Mouse (Mus musculus) embryonic facial prominence, embryonic 11.5 days (tissue): ENCODE data around the gene Mndal. TPM values are rescaled to one million over a fixed set of nuclear protein-coding genes. Genes with fewer than 3 reads are reported as not detected.
"Not testable (repeated sequence)": the region's sequence is repeated elsewhere in the genome, so short reads cannot be mapped to it uniquely, and the experiment has no call there.

Experiments
- ATAC-seq: fragments of 200-750 bp; cut with Nextera tagmentation; replicated peaks from 2 replicates; pipeline ENCODE4 v1.8.0; 2017; ENCODE audit warnings: low read depth; ENCODE audit not compliant: insufficient number of reproducible peaks, low FRiP score, low TSS enrichment
- DNase-seq: peaks from one replicate; pipeline ENCODE4 v3.0.0-alpha.2; 2015; ENCODE audit warnings: low spot score
- H3K27ac ChIP-seq: fragments of 300-500 bp; sonication (generic); replicated peaks from 2 replicates; pipeline ENCODE4 v1.5.1; 2014; ENCODE audit warnings: mild to moderate bottlenecking, low read depth, low read length, control low read depth
- H3K27me3 ChIP-seq: fragments of 300-500 bp; sonication (generic); 2 replicates; pipeline ENCODE4 v1.6.1; 2014; ENCODE audit warnings: mild to moderate bottlenecking, low read length, moderate library complexity, mixed read lengths; ENCODE audit not compliant: control insufficient read depth, insufficient read depth
- H3K36me3 ChIP-seq: fragments of 300-500 bp; sonication (generic); replicated peaks from 2 replicates; pipeline ENCODE4 v1.6.1; 2014; ENCODE audit warnings: low read depth, mild to moderate bottlenecking, low read length, moderate library complexity, mixed read lengths; ENCODE audit not compliant: control insufficient read depth, insufficient read depth
- H3K4me1 ChIP-seq: fragments of 300-500 bp; sonication (generic); 2 replicates; pipeline ENCODE4 v1.6.1; 2014; ENCODE audit warnings: low read length, mixed read lengths; ENCODE audit not compliant: control insufficient read depth, insufficient read depth
- H3K4me2 ChIP-seq: fragments of 300-500 bp; sonication (generic); 2 replicates; pipeline ENCODE4 v1.6.1; 2014; ENCODE audit warnings: low read depth, mild to moderate bottlenecking, control low read depth, low read length, moderate library complexity
- H3K4me3 ChIP-seq: fragments of 300-500 bp; sonication (generic); 2 replicates; pipeline ENCODE4 v1.5.1; 2014; ENCODE audit warnings: low read depth, low read length, control low read depth
- H3K9ac ChIP-seq: fragments of 300-500 bp; sonication (generic); replicated peaks from 2 replicates; pipeline ENCODE4 v1.6.1; 2014; ENCODE audit warnings: mild to moderate bottlenecking, control low read depth, low read length
- H3K9me3 ChIP-seq: fragments of 300-500 bp; sonication (generic); replicated peaks from 2 replicates; pipeline ENCODE4 v1.6.1; 2016; ENCODE audit warnings: mild to moderate bottlenecking, low read length, inconsistent platforms, mixed read lengths; ENCODE audit not compliant: control insufficient read depth
- WGBS: fragments of 180-500 bp; shearing (Covaris S2); extraction: QIAGEN DNeasy Blood & Tissue Kit; methylation state at CpG from one replicate; pipeline ENCODE4 v1.1.7; 2014; 5-methylcytosine and 5-hydroxymethylcytosine counted together
- polyA plus RNA-seq: library from polyadenylated mRNA; unstranded; fragments of >200 nt; fragmentation: Nextera tagmentation; extraction: Ambion mirVana; gene quantifications from 2 replicates; pipeline ENCODE4 v1.2.1, GENCODE M21; 2014

The Mndal gene
- polyA plus RNA-seq, 1 experiment from 2014 or later, result 0.49 TPM

DNA sequence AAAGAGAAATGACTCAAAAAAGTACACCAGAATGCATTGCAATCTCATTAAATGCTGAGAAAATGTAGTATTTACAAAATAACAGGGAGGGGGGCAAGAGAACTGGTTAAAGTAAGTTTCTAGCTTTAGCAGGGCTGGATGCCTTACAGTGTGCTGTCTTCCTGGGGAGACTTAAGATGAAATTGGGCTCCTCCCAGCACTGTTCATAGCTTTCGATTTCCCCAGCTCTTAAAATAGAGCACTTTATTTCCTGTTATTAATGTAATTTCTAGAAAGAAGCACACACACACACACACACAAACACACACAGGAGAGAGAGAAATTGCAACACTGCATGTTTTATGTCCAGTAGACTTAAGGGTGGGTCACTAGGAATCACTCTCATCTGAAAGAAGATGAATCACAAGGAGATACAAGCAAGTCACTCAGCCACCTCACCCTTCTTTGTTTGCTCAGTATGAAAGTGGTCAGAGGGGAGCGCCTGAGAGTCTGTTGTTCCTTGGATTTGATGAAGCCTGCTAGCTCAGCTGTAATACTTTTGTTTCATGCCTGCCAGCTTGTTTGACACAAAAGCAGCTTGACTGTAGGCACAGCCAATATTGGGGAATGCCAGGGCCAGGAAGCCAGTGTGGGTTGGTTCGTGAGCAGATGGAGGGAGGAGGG is 62.2 kb downstream of the Mndal start:
- 81% methylated on average over 3 of the region's 3 CpGs for WGBS
- H3K4me3 ChIP-seq, H3K9me3 ChIP-seq, H3K4me2 ChIP-seq, H3K4me1 ChIP-seq, H3K27me3 ChIP-seq, DNase-seq, H3K27ac ChIP-seq, H3K36me3 ChIP-seq, ATAC-seq, H3K9ac ChIP-seq: not testable (repeated sequence)

DNA sequence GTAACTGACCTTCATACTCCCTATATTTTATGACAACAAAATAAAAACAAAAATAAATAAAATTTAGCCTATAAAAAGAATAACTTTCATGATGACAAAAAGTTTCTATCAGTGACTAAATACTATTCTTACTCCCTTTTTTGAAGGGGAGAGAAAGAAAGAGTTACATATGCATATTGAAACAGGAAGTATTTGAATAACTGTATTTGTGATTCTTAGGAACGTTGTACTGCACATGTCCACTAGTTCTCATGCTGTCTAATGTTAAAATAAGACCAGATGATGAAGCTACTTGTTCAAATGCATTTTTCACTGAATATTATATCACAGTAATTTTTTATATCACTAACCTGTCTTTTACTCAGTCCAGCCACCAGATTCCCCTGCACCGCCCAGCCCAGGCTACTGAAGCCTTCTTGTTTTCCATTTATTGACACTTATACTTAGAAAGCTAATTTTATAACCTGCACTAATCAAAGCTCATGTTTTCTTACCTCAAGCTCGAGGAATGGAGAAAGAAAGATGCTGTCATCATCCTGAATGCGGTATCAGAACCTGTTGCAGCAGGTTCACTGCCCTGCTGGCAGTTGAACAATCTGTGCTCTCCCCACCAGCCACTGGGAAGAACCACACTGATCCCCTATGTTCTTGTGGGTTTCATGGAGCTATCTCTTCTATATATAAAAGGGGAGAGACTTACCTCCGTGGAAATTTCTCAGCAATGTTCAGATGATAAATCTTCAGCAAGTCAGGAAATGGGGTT is 62.9 kb downstream of the Mndal start:
- H3K27me3 ChIP-seq, H3K4me2 ChIP-seq, H3K4me3 ChIP-seq, DNase-seq, ATAC-seq, H3K4me1 ChIP-seq, H3K36me3 ChIP-seq, H3K27ac ChIP-seq, H3K9me3 ChIP-seq, H3K9ac ChIP-seq: not testable (repeated sequence)
- WGBS, result 82% methylated on average over 5 of the region's 5 CpGs

DNA sequence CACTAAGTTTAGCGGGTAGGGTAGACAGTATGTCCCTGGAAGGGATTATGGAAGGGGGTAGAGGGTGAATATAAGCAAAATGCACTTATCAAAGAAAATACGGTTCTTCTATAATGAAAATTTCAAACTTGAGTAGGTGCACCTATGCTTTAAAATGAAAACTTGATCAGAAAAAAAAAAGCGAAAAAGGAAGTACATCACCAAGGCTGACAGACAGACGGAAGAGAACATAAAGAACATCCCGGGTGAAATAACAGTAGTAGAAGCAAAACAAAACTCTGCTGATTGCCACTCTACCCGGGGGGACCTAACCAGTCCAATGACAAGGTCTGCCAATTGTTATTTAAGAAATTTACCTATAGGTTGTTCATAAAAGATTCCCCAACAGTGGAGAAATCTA is 64.0 kb downstream of the Mndal start:
- not testable (repeated sequence) for H3K4me3 ChIP-seq, H3K27ac ChIP-seq, H3K4me2 ChIP-seq, DNase-seq, H3K9me3 ChIP-seq, H3K4me1 ChIP-seq, H3K9ac ChIP-seq, ATAC-seq, H3K36me3 ChIP-seq, H3K27me3 ChIP-seq
- 86% methylated on average over 6 of the region's 6 CpGs for WGBS

DNA sequence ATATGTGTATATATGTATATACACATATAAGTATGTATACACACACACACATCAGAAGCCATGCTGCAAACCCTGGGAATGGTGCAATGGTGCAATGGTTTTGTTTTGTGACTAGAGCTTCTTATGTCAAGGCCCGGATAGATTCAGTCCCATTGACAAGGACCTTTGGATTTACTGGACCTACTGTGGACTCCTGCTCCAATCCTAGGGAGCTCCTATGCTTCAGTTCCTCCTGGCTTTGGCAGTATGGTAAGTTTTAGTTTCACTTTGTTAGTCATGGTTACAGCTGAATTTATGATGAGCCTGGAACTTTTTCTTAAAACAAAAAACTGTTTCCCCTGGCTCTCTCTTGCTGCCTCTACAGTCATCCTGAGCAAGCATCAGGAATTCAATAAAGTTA is 65.2 kb downstream of the Mndal start:
- not testable (repeated sequence) for H3K36me3 ChIP-seq, DNase-seq, H3K9me3 ChIP-seq, H3K9ac ChIP-seq, H3K4me3 ChIP-seq, H3K27me3 ChIP-seq, H3K27ac ChIP-seq, H3K4me1 ChIP-seq, ATAC-seq, H3K4me2 ChIP-seq
- 77% methylated on average over 1 of the region's 1 CpGs for WGBS

DNA sequence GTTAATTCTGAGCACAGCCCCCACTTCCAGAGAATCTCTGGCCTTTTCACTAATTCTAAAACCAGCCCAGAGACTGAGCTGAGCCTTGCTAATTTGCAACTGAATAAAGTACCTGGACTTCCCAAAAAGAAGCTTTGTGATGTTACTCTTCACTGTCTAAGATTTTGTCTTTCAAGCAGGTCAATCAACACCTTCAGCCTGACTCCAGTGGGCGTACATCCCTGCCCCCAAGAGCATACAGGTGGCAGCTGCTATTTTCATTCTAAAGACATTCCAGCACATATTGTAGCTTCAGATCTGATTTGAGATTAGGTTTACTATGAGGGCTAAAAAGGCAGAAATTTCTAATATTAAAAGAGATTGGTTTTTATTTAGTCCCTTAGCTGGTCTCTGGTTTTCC is 73.7 kb downstream of the Mndal start:
- not testable (repeated sequence) for H3K36me3 ChIP-seq, H3K4me3 ChIP-seq, H3K9me3 ChIP-seq, H3K4me1 ChIP-seq, DNase-seq, H3K27me3 ChIP-seq, H3K27ac ChIP-seq, H3K9ac ChIP-seq, H3K4me2 ChIP-seq, ATAC-seq
- WGBS, result 86% methylated on average over 1 of the region's 1 CpGs

DNA sequence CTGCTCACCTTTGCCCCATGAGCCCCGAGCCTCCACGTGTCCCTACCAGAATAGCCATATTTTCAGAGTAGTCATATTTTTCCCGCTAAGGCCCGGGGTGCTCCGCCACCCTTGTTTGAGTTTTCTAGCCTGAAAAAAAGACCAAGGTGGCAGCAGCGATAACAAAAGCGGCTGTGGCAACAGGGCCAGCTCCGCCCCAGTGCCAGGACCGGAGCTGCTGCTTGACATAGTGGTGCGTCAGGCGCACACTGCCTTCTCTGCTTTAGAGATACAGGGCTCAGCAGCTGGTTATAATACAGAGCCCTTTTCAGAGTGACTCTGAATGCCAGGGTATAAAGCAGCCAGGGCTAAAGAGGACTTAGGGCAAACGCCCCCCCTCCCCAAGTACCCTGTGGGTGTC is 75.8 kb downstream of the Mndal start:
- Histone ChIP-seq H3K9me3 (no peaks in the 10 kb centered on the region), H3K4me3 (no peak overlapping the region), H3K27me3 (no peaks in the 10 kb centered on the region), H3K27ac (no peak overlapping the region), H3K4me2 (no peak overlapping the region), H3K4me1 (no peaks in the 10 kb centered on the region), H3K9ac (no peak overlapping the region), H3K36me3 (no peaks in the 10 kb centered on the region)
- ATAC-seq (no peak), DNase-seq (no peak)
- WGBS, result 79% methylated on average over 12 of the region's 12 CpGs

DNA sequence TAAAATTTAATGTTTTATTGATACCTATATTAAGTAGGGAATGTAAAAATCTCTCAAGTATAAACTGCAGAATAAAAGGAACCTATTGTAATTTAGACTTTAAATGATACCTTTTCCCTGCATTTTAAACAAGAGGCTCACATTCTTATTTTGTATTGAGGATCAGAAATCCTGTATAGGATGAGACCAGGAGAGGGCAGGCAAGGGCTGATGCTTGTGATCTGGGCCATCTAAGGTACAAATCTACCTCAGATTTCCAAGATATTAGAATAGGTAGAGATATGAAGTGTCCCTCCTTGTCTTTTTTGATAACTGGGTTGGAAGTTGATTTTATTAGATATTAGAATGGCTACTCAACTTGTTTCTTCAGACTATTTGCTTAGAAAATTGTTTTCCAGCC is 88.6 kb downstream of the Mndal start:
- H3K4me3 ChIP-seq, H3K4me2 ChIP-seq, H3K36me3 ChIP-seq, H3K27me3 ChIP-seq, ATAC-seq, DNase-seq, H3K27ac ChIP-seq, H3K9ac ChIP-seq, H3K9me3 ChIP-seq, H3K4me1 ChIP-seq: not testable (repeated sequence)

DNA sequence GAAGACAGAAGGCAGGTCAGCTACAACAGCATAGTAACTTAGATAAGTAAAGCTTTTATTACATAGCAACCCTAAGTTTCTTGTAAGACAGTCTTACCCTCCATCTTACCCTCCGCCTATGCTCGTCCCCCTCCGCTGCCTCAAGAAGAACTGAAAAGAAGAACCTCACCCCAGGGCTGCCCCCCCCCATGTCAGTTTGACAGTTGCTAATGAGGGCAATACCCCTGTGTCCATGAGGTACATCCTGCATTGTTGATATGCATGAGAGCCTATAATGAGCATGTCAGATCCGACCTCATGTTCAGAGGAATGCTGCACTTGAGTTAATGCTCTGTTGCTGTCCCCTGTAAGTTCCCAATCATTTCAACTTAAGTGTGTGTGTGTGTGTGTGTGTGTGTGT is 89.4 kb downstream of the Mndal start:
- not testable (repeated sequence) for H3K9me3 ChIP-seq, H3K36me3 ChIP-seq, ATAC-seq, H3K27me3 ChIP-seq, DNase-seq, H3K4me3 ChIP-seq, H3K4me2 ChIP-seq, H3K4me1 ChIP-seq, H3K9ac ChIP-seq, H3K27ac ChIP-seq
- WGBS, result 66% methylated on average over 4 of the region's 4 CpGs
